Mouse (Mus musculus) liver, postnatal 0 days (tissue): ENCODE data around the gene Apoh.

Source experiments
- CTCF ChIP-seq: sonication (generic); IDR thresholded peaks from 2 replicates; pipeline ENCODE4 v1.5.1; 2016; ENCODE audit warnings: antibody characterized with exemption, low read depth
- EP300 ChIP-seq: IDR thresholded peaks from 2 replicates; pipeline ENCODE4 v1.6.1; 2016; ENCODE audit warnings: antibody characterized with exemption, low read depth, mild to moderate bottlenecking

DNA sequence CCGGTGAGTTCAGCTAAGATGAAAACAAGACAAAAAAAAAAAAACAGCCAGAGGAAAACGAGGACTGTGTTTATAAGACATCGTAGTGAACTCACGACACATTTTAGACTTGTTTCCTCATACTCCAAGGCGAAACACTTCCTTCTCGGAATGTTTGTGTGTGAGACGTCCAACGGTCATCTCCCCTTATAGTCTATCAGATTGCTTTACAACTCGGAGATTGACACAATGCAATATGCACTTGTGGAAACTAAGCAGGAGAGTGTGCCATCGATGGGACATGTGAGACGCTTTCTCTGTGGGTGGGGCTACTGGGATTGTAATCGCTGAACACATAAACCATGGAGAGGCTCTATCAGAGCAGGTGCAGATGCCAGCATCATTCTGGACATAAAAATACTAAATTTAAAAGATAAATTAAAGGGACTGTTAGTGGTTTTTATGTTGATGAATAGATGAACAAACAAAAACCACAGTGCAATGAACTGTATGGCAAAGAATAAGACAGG is 48.8 kb upstream of the Apoh start:
- TF ChIP-seq CTCF: no peak
- no peak for TF ChIP-seq EP300
